Mouse (Mus musculus): ENCODE data around the gene Cstf1. TPM values are rescaled to one million over a fixed set of nuclear protein-coding genes. Genes with fewer than 3 reads are reported as not detected.

Gene Cstf1
- polyA plus RNA-seq, 1 experiment from 2014 or later: 39.8 TPM

GRCm38 (mm10) chr2:172404239-172404638 lies 33.8 kb downstream of the Cstf1 start:
- WGBS: 56% methylated on average over 7 of the region's 7 CpGs
- Histone ChIP-seq H3K9me3 (no peaks in the 10 kb centered on the region), H3K27me3 (no peaks in the 10 kb centered on the region), H3K9ac (no peak overlapping the region), H3K27ac (no peak overlapping the region), H3K4me3 (no peak overlapping the region), H3K36me3 (no peaks in the 10 kb centered on the region), H3K4me1 (no peaks in the 10 kb centered on the region), H3K4me2 (no peak overlapping the region)
- ATAC-seq (ENCODE audit: insufficient number of reproducible peaks, insufficient read depth, low FRiP score, low TSS enrichment, low read depth): no peak

- no peaks in the 10 kb centered on the region for H3K36me3 ChIP-seq
- no peak for ATAC-seq (ENCODE audit: insufficient number of reproducible peaks, insufficient read depth, low FRiP score, low TSS enrichment, low read depth)
- no peak overlapping the region for H3K27ac ChIP-seq
- H3K4me2 ChIP-seq: no peak overlapping the region
- no peaks in the 10 kb centered on the region for H3K9me3 ChIP-seq
- no peaks in the 10 kb centered on the region for H3K27me3 ChIP-seq
- no peak overlapping the region for H3K4me3 ChIP-seq
- no peaks in the 10 kb centered on the region for H3K4me1 ChIP-seq
- WGBS: 68% methylated on average over 3 of the region's 3 CpGs
- no peak overlapping the region for H3K9ac ChIP-seq
Observed at GRCm38 (mm10) chr2:172405011-172405410, 34.5 kb downstream of the Cstf1 start.

- H3K27ac ChIP-seq: no peak overlapping the region
- no peaks in the 10 kb centered on the region for H3K36me3 ChIP-seq
- no peaks in the 10 kb centered on the region for H3K9me3 ChIP-seq
- H3K9ac ChIP-seq: no peak overlapping the region
- no peak for ATAC-seq (ENCODE audit: insufficient number of reproducible peaks, insufficient read depth, low FRiP score, low TSS enrichment, low read depth)
- 75% methylated on average over 4 of the region's 4 CpGs for WGBS
- H3K4me1 ChIP-seq: no peaks in the 10 kb centered on the region
- no peaks in the 10 kb centered on the region for H3K27me3 ChIP-seq
- H3K4me3 ChIP-seq: no peak overlapping the region
- no peak overlapping the region for H3K4me2 ChIP-seq
Observed at GRCm38 (mm10) chr2:172406173-172406572, 35.7 kb downstream of the Cstf1 start.

GRCm38 (mm10) chr2:172407499-172407898 lies 37.0 kb downstream of the Cstf1 start:
- Histone ChIP-seq H3K4me1 (peaks cover 2% of the 10 kb centered on the region; the same call in 1 of the 2 replicates), H3K4me2 (no peak overlapping the region), H3K9me3 (no peaks in the 10 kb centered on the region), H3K27me3 (no peaks in the 10 kb centered on the region), H3K9ac (no peak overlapping the region), H3K4me3 (no peak overlapping the region), H3K27ac (no peak overlapping the region), H3K36me3 (no peaks in the 10 kb centered on the region)
- 71% methylated on average over 2 of the region's 2 CpGs for WGBS
- ATAC-seq (ENCODE audit: insufficient number of reproducible peaks, insufficient read depth, low FRiP score, low TSS enrichment, low read depth): no peak

- ATAC-seq (ENCODE audit: insufficient number of reproducible peaks, insufficient read depth, low FRiP score, low TSS enrichment, low read depth): no peak
- Histone ChIP-seq H3K9ac (no peak overlapping the region), H3K9me3 (no peaks in the 10 kb centered on the region), H3K4me3 (no peak overlapping the region), H3K27me3 (no peaks in the 10 kb centered on the region), H3K4me1 (peaks cover 13% of the 10 kb centered on the region), H3K4me2 (no peak overlapping the region), H3K27ac (no peak overlapping the region), H3K36me3 (no peaks in the 10 kb centered on the region)
- WGBS: 90% methylated on average over 2 of the region's 2 CpGs
Observed at GRCm38 (mm10) chr2:172410686-172411085, 40.2 kb downstream of the Cstf1 start.

GRCm38 (mm10) chr2:172411091-172411490 lies 40.6 kb downstream of the Cstf1 start:
- H3K9me3 ChIP-seq: no peaks in the 10 kb centered on the region
- peaks cover 13% of the 10 kb centered on the region for H3K4me1 ChIP-seq
- H3K36me3 ChIP-seq: no peaks in the 10 kb centered on the region
- ATAC-seq (ENCODE audit: insufficient number of reproducible peaks, insufficient read depth, low FRiP score, low TSS enrichment, low read depth): no peak
- no peak overlapping the region for H3K4me3 ChIP-seq
- no peak overlapping the region for H3K27ac ChIP-seq
- 80% methylated on average over 11 of the region's 11 CpGs for WGBS
- H3K4me2 ChIP-seq: no peak overlapping the region
- H3K9ac ChIP-seq: no peak overlapping the region
- H3K27me3 ChIP-seq: no peaks in the 10 kb centered on the region

GRCm38 (mm10) chr2:172412454-172412853 lies 42.0 kb downstream of the Cstf1 start:
- H3K27ac ChIP-seq: no peak overlapping the region
- peak overlapping the region; percentile 45 for H3K4me2 ChIP-seq
- no peak overlapping the region; the same call in 1 of the 2 replicates for H3K4me3 ChIP-seq
- H3K9me3 ChIP-seq: no peaks in the 10 kb centered on the region
- WGBS: 3% methylated on average over 9 of the region's 9 CpGs
- H3K36me3 ChIP-seq: no peaks in the 10 kb centered on the region
- no peak for ATAC-seq (ENCODE audit: insufficient number of reproducible peaks, insufficient read depth, low FRiP score, low TSS enrichment, low read depth)
- H3K27me3 ChIP-seq: no peaks in the 10 kb centered on the region
- H3K9ac ChIP-seq: no peak overlapping the region
- peaks cover 13% of the 10 kb centered on the region for H3K4me1 ChIP-seq

GRCm38 (mm10) chr2:172413273-172413672 lies 42.8 kb downstream of the Cstf1 start:
- Histone ChIP-seq H3K4me1 (peaks cover 13% of the 10 kb centered on the region), H3K27ac (no peak overlapping the region), H3K9me3 (no peaks in the 10 kb centered on the region), H3K36me3 (no peaks in the 10 kb centered on the region), H3K27me3 (no peaks in the 10 kb centered on the region), H3K4me2 (no peak overlapping the region), H3K9ac (no peak overlapping the region), H3K4me3 (no peak overlapping the region)
- 18% methylated on average over 4 of the region's 4 CpGs for WGBS
- ATAC-seq (ENCODE audit: insufficient number of reproducible peaks, insufficient read depth, low FRiP score, low TSS enrichment, low read depth): no peak

GRCm38 (mm10) chr2:172413894-172414293 lies 43.4 kb downstream of the Cstf1 start:
- no peaks in the 10 kb centered on the region for H3K27me3 ChIP-seq
- no peaks in the 10 kb centered on the region for H3K36me3 ChIP-seq
- H3K4me3 ChIP-seq: no peak overlapping the region
- H3K4me2 ChIP-seq: no peak overlapping the region
- no peak overlapping the region for H3K27ac ChIP-seq
- H3K9me3 ChIP-seq: no peaks in the 10 kb centered on the region
- H3K9ac ChIP-seq: no peak overlapping the region
- ATAC-seq (ENCODE audit: insufficient number of reproducible peaks, insufficient read depth, low FRiP score, low TSS enrichment, low read depth): no peak
- WGBS: 49% methylated on average over 5 of the region's 5 CpGs
- H3K4me1 ChIP-seq: peaks cover 13% of the 10 kb centered on the region

- ATAC-seq (ENCODE audit: insufficient number of reproducible peaks, insufficient read depth, low FRiP score, low TSS enrichment, low read depth): no peak
- Histone ChIP-seq H3K36me3 (no peaks in the 10 kb centered on the region), H3K27ac (no peak overlapping the region), H3K4me3 (no peak overlapping the region), H3K27me3 (no peaks in the 10 kb centered on the region), H3K4me1 (peaks cover 13% of the 10 kb centered on the region), H3K9me3 (no peaks in the 10 kb centered on the region), H3K4me2 (no peak overlapping the region), H3K9ac (no peak overlapping the region)
- WGBS: 64% methylated on average over 12 of the region's 12 CpGs
Observed at GRCm38 (mm10) chr2:172416218-172416617, 45.7 kb downstream of the Cstf1 start.

GRCm38 (mm10) chr2:172416876-172417275 lies 46.4 kb downstream of the Cstf1 start:
- no peak overlapping the region for H3K4me2 ChIP-seq
- H3K4me3 ChIP-seq: no peak overlapping the region
- no peak for ATAC-seq (ENCODE audit: insufficient number of reproducible peaks, insufficient read depth, low FRiP score, low TSS enrichment, low read depth)
- WGBS: 84% methylated on average over 5 of the region's 5 CpGs
- no peaks in the 10 kb centered on the region for H3K27me3 ChIP-seq
- no peak overlapping the region for H3K27ac ChIP-seq
- H3K4me1 ChIP-seq: peaks cover 13% of the 10 kb centered on the region
- no peaks in the 10 kb centered on the region for H3K9me3 ChIP-seq
- no peaks in the 10 kb centered on the region for H3K36me3 ChIP-seq
- H3K9ac ChIP-seq: no peak overlapping the region

- Histone ChIP-seq H3K4me3 (no peak overlapping the region), H3K9me3 (no peaks in the 10 kb centered on the region), H3K36me3 (no peaks in the 10 kb centered on the region), H3K9ac (no peak overlapping the region), H3K27ac (no peak overlapping the region), H3K4me2 (no peak overlapping the region), H3K27me3 (no peaks in the 10 kb centered on the region), H3K4me1 (peaks cover 4% of the 10 kb centered on the region)
- no peak for ATAC-seq (ENCODE audit: insufficient number of reproducible peaks, insufficient read depth, low FRiP score, low TSS enrichment, low read depth)
- WGBS: 82% methylated on average over 5 of the region's 5 CpGs
Observed at GRCm38 (mm10) chr2:172418208-172418607, 47.7 kb downstream of the Cstf1 start.

- Histone ChIP-seq H3K4me3 (no peak overlapping the region), H3K27ac (no peak overlapping the region), H3K9me3 (no peaks in the 10 kb centered on the region), H3K4me1 (no peaks in the 10 kb centered on the region), H3K27me3 (no peaks in the 10 kb centered on the region), H3K9ac (no peak overlapping the region), H3K36me3 (no peaks in the 10 kb centered on the region), H3K4me2 (no peak overlapping the region)
- 84% methylated on average over 1 of the region's 1 CpGs for WGBS
- no peak for ATAC-seq (ENCODE audit: insufficient number of reproducible peaks, insufficient read depth, low FRiP score, low TSS enrichment, low read depth)
Observed at GRCm38 (mm10) chr2:172430609-172431008, 60.1 kb downstream of the Cstf1 start.
